In genomic region chr1:52388836-52389235, GRCm38 (mm10) we compare ENCODE assay signal across 13 mouse cellular contexts.
"Had no signal": no experiment of that assay in that cellular context is flagged by ENCODE, and none has a peak within 500 bp of the region (broad histone marks: within the 10 kb centered on the region; RNA-seq: fewer than 3 reads in every experiment).

No protein-coding gene starts in this region.

- H3K27me3 ChIP-seq: liver, embryonic 13.5 days; midbrain, embryonic 15.5 days; neural tube, embryonic 13.5 days; stomach, embryonic 15.5 days had no signal

- ATAC-seq: lung, postnatal 0 days; midbrain, embryonic 15.5 days had no signal

- H3K36me3 ChIP-seq: limb, embryonic 10.5 days; liver, embryonic 13.5 days; midbrain, embryonic 15.5 days; neural tube, embryonic 13.5 days; stomach, embryonic 15.5 days had no signal

- H3K9me3 ChIP-seq: limb, embryonic 10.5 days; liver, embryonic 13.5 days; midbrain, embryonic 15.5 days; neural tube, embryonic 13.5 days; stomach, embryonic 15.5 days had no signal

- H3K4me3 ChIP-seq: left cerebral cortex, adult 2 months; limb, embryonic 10.5 days; liver, embryonic 13.5 days; midbrain, embryonic 15.5 days; neural tube, embryonic 13.5 days; stomach, embryonic 15.5 days had no signal

- H3K27ac ChIP-seq: left cerebral cortex, adult 2 months; limb, embryonic 10.5 days; liver, embryonic 13.5 days; midbrain, embryonic 15.5 days; neural tube, embryonic 13.5 days; stomach, embryonic 15.5 days had no signal

- H3K9ac ChIP-seq: liver, embryonic 13.5 days; midbrain, embryonic 15.5 days; neural tube, embryonic 13.5 days; stomach, embryonic 15.5 days had no signal

- H3K4me1 ChIP-seq: limb, embryonic 10.5 days; liver, embryonic 13.5 days; midbrain, embryonic 15.5 days; neural tube, embryonic 13.5 days; stomach, embryonic 15.5 days had no signal

- DNase-seq: kidney, adult 9 months; liver, embryonic 13.5 days; lung, adult 2 months; lung, postnatal 36 days; retina, postnatal 1 day; right cerebral cortex, postnatal 4 days; spleen, adult 18-20 months had no signal

- H3K4me2 ChIP-seq: liver, embryonic 13.5 days; midbrain, embryonic 15.5 days; neural tube, embryonic 13.5 days; stomach, embryonic 15.5 days had no signal
